Mouse (Mus musculus): ENCODE measurements around the gene Sub1.

Sub1 gene

DNA sequence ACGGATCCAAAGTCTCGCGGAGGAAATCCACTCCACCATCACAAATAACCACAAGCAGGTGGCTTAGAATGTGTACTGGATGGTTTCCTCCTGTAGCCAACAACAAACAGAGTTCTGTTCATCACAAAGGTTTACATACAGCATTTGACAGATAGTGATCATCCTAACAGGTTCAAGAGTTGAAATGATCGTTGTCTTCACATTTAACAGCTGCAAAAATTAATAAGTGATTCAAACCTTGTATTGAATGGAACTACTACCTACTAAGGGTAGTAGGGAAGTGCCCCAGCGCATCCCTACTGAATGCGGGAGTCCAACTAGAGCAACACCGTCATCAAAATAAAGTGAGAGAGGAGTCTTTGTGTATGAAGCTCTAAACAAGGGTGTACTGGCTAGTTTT is at the start of gene Sub1:
Gene Sub1, minus strand, starts transcription at position 101 of the 400 bp plus-strand sequence.
- DNase-seq = no peak

DNA sequence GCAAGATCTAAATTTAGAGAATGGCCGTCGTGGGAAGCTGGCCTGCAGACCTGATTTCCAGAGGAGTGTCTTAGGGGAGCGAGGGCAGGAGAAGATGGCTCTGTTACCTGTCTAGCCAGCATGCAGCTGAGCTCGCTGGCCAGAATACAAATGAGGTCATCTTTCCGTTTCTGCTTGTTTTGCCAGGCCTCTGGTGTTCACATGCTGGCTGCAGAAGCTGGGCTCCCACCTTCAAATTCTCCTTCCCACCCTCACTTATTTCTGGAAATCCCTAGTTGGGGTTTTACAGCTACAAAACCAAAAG is 43.6 kb upstream of the Sub1 start:
- no peak for DNase-seq

DNA sequence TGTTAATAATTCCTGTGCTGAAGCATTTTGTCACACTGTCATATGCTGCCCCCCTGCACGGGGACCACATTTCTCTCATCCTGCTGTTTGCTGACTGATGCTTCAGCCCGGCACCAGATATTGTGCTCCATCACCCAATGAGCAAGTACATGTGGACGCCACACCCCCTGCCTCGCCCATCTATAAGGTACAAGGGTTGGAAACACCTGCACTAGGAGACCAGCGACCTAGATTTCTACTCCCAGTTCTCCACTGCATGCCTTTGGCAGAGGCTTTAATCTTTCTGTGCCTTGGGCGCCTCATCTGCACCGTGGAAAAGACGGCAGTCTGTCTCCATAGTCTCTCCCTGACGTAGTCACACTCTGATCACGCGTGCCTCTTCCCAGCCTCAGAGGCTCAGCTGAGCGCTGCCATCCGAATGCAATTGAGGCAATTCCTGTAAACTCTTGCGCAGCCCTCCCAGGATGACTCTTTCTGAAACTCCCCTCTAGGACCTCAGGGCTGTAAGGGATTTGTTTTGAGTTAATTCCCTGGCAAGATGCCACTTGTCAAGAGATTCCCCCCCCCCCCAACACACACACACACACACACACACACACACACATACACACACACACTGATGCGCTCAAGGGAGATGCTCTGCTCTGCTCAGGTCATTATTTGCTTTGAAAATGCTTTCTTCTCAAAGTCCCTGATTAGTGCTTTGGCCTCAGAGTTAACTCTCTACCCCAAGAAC is 43.1 kb upstream of the Sub1 start:
- no peak for DNase-seq

DNA sequence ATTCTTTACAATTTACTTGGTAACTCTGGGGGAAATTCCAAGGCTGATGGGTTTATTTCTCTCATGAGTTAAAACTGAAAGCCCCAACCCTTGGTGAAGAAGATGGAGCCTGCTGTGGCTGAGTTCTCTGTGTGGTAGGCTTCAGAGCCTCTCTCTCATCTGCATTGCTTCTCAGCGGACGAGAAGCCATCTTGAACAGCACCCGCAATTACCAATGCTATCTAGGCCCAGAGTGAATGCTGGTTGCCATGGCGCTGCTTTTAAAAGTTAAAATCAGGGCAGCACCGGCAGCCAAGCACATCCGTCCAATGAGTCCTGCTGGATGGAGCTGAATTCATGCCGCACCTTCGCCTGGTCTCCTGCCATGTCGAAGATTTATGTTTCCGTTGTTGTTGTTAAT is 42.5 kb upstream of the Sub1 start:
- DNase-seq = no peak

DNA sequence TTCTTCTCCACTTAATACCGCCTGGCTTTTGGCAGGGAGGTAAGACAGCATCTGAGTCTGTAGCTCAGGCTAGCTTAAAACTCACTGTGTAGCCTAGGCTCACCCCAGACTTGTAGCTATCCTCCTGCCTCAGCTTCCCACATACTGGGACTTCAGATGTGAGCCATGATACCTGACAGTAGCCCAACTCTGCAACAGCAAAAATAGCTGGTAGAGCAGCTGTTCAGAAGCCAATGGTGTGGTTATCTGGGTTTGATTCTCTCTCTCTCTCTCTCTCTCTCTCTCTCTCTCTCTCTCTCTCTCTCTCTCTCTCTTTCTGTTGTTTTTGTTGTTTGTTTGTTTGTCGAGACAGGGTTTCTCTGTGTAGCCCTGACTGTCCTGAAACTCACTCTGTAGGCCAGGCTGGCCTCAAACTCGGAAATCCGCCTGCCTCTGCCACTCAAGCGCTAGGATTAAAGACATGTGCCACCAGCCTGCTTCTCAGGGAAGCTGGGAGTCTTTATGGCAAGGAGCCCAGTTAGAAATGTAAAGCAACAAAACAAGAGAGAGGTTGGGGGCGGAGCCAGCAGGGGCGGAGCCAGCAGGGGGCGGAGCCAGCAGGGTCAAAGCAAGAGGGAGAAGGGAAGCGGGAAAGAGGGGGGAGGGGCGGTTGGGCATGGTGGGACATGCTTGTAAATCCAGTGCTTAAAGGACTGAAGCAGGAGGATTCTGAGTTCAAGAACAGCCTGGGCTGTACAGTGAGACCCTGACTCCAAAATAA is 41.3 kb upstream of the Sub1 start:
- no peak for DNase-seq

DNA sequence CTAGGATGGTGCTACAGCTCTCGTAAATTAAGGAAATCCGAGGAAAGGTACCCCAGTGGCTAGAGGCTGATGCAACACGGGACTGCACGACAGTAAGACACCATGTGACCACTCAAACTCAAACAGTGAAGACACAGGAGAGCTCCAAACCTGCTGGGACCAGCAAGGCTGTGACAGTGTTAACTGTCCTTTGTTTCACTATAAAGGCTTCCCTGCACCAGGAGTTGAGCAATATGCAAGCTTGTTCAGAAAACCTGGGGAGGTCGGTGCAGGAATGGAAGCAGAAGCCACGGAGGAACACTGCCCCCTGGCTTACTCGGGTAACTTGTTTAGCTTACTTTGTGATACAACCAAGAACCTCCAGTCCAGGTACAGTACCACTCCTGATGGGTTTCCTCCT is 40.4 kb upstream of the Sub1 start:
- no peak for DNase-seq

DNA sequence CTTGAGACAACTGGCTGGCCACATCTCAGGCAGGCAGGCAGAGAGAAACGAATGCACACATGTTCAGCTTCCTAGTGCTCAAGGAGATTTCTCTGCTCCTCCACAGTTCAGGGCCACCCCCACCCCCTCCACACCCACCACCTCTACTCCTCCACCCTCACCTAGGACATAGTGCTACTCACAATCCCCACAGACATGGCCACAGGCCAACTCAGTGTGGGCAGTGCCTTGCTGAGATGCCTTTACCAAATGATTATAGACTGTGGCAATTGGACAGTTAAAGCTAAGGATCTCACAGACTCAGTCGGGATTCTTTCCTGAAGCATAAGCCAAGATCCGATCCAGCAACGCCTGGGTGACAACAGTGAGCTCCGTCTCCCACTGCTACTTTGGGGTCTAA is 39.9 kb upstream of the Sub1 start:
- DNase-seq = no peak

DNA sequence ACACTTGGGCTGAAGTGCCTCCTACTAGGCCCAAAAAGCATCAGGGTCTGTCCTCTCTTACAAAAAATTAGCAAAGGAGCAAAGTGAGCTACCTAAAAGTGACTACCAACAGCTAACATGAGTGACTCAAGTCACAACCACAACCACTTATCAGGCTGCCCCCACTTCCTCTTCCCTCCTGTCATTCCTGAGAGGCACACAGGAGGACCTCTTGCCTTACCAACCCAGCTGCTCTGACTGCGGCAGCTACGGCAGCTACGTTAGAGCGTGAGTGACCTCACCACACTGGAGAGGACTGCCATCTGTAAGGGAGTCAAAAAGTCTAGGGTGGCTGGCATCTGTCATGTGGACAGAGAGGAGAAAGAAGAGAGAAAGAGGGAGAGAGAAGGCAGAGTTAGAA is 37.5 kb upstream of the Sub1 start:
- DNase-seq = no peak

DNA sequence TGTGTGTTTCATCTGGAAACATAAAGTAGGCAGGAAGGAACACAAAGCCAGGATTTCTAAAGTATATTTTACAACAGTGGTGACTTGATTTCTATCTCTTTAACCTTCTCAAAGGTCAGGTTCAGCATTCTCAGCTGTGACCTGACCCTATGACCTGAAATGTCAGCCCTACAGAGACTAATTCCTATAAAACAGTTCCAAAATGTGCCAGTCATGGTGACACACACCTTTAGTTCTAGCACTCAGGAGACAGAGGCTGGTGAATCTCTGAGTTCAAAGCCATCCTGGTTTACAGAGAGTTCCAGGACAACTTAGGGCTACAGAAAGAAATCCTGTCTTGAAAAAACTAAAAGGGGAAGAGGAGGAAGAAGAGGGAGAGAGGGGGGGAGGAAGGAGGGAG is 36.4 kb upstream of the Sub1 start:
- no peak for DNase-seq

DNA sequence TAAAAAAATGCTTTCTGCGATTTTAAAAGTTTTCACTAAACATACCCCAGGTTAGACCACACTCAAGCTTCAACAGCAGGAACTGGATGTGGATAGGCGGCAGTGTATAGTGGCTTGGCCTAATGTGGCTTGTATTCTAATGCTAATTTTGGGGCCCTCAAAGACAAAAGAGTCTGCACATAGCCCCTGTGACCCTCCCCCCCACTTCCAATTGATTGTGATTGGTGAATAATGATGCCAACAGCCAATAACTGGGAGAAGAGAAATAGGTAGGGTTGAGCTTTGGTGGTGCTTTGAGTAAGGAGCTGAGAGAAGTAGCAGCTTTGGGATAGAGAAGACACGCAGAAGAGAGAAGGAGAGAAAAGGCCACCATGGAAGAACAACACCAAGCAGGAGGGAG is 35.7 kb upstream of the Sub1 start:
- no peak for DNase-seq

DNA sequence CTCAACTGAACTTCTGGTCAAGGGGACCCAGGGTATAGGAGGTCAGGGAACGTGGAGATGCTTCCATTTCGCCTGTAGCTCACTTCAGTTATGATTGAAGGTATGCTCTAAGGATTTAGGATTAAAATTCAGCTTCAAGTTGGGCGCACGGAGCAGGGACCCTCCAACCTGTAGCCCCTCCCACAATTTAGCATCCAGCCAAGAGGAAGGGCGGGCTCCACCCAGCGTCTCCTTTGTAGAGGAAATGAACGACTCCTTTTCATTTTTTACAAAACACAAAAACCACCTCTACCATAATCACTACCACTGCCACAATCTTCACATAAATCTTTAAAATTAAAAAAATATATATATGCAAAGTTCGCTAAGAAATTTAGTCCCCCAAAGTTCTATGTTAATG is 35.1 kb upstream of the Sub1 start:
- no peak for DNase-seq

DNA sequence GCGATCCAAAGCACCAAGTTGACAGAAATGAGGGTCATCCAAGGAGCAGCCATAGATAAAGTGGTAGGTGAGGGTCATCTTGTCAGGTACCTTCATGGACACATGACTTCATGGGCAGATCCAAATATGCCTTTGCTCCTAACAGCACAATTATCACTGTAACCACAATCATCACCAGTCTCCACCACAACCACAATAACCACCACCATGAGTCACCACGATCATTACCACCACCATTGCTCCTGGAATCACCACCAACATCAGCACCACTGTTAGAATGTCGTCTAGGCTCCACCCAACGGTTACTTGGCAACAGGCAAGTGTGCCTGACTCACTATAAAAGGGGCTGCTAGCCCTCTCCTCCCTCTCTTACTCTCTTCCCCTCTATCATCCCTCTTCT is 33.4 kb upstream of the Sub1 start:
- DNase-seq = no peak

DNA sequence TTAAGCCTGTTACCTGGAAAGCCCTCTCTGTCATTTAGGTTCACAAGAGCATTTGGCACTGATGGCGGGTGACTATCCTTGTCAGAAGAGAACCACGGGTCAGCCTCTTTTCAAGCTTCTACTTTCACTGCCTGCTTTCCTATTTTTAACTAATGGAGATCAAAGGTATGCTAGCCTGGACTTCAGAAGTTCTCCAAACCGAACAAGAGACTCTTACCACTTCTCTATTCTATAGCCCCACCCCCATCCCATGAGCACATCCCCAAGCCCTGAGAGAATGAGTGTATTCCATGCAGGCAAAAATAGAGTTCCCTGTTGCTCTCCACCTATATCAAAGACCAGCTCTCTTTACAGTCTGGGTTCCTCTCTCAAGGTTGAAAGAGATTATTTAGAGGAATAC is 31.0 kb upstream of the Sub1 start:
- no peak for DNase-seq

DNA sequence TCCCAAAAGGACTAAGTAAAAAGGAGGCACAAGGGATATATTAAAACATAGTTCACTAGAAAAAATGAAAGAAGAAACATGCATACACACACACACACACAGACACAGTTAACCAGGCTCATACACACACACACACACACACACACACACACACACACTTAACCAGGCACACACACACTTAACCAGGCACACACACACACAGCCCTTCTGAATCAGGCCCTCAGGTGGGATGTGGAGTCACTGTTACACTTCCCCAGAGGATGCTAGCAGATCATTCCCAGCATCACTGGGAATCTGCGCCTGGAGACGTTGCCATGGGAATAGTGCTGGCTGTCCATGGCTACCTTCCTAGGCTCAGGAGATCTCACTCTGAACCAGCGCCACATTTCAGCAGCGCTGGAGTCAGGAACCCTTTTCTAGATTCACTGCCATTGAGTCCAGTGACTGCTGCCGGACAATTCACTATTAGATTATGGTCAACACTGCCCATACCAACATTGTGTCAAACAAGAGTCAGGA is 30.2 kb upstream of the Sub1 start:
- no peak for DNase-seq

DNA sequence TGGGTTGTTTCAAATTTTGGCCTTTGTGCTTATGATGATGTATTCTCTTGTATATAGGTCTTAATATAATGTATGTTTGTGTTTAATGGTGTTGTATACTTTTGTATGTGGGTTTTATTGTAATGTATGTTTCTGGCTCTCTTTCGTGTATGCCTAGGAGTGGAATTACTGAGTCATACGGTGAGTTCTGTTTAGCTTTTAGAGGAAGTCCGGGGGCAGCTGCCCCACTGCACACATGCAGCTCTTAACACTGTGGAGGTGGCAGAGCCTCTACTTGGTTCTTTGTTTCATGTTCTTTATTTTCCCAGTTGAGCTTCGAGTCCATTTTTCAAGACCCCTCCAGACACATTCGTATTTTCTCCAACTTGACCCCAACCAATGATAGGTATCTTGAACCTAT is 29.2 kb upstream of the Sub1 start:
- DNase-seq = no peak

DNA sequence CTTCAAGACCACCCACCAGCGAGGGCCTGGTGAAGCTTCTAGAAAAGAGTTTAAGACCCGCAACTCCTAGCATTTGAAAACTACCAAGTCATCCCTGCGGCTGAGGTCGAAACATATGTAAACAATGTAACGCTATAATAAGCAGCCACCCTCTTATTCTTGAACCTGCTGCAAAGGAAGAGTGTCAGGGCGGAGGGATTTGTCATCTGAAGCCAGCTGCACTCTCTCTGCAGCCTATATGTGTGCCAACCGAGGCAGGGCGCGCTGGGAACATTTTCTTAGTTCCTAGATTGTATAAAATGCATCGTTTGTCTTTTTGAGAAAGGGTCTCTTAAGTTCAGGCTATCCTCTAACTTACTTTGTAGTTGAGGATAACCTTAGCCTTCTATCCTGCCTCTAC is 28.6 kb upstream of the Sub1 start:
- no peak for DNase-seq

DNA sequence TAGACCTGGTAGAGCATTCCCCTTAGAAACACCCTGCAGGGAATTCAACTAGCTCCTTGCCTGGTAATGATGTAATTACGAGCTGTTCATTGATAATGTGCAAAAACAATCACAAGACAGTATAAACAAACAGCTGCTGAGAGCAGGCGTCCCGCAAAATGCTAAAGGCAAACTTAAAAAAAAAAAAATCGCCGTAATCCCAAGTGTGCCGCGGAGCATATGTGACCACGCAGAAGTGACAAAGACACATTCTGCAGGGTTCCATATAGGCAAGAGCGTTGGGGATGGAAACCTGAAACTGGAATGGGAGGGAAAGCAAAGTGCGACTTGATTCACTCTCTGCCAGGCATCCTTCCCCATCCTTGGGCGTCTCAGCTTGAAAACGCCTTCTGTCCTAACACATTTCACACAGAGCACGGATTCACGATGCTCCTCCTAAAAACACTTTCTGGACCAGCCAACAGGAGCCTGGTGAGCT is 28.0 kb upstream of the Sub1 start:
- DNase-seq = no peak

DNA sequence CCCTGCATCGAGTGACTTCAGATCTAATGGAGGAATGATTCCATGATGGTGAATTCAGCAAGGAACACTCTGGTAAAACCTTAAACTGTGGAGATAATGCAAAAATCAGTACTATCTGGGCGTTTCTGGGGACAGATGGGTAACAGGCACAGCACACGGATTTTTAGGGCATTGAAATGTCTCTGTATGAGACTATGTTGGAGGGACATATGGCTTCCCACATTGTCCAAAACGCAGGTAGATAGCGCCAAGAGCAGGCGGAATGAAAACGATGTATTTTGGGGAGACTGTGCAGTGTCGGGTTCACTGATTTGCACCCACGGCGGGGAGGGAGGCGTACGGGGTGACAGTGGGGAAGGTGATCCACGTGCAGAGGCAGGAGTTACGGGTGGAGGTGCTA is 22.7 kb upstream of the Sub1 start:
- DNase-seq = no peak

DNA sequence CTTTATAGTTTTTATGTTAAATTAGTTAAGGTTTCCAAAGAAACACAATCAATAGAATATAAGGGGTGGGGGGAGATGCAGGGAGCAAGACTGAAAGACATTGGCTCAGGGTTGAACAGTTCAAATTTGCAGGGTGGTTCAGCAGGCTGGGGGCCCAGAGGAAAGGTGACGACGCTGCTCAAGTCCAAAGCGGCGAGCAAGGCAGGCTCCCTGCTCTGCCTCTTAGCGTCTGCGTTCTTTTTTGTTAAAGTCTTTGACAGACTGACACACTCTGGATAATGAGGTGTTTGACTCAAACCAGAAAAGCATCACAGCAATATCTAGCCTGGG is 21.6 kb upstream of the Sub1 start:
- DNase-seq = no peak

DNA sequence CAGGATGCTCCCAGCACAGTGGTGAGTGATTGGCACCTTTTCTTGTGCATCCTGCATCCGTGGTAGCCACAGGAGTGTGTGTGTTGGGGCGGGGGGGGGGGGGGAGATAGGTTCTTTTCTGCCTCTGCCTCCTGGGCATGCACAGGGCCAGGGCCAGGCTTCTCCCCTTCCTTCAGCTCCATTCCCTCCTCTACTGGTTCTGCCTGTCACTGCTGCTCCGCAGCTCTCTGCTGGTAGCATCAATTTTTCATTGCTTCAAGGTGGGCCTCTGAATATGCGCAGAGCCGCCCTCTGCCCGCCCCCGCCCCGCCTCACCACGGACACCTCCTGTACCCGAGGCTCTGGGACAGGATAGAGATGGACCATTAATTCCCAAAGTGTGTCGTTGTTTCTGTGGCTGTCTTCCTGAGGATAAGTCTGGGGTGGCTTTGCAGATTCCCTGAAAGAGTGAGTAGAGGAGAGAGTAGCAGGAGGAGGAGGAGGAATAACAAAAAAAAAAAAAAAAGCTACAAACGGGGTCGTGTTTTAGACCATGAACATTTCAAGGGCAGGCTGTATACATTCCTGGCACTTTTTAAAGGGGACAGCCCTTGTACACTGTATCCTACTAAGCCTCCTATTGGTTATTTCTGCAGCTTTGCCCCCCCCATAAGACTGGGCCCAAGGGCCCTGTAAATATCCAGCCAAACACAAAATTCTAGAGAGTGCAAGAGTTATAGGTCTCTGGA is 21.1 kb upstream of the Sub1 start:
- no peak for DNase-seq

DNA sequence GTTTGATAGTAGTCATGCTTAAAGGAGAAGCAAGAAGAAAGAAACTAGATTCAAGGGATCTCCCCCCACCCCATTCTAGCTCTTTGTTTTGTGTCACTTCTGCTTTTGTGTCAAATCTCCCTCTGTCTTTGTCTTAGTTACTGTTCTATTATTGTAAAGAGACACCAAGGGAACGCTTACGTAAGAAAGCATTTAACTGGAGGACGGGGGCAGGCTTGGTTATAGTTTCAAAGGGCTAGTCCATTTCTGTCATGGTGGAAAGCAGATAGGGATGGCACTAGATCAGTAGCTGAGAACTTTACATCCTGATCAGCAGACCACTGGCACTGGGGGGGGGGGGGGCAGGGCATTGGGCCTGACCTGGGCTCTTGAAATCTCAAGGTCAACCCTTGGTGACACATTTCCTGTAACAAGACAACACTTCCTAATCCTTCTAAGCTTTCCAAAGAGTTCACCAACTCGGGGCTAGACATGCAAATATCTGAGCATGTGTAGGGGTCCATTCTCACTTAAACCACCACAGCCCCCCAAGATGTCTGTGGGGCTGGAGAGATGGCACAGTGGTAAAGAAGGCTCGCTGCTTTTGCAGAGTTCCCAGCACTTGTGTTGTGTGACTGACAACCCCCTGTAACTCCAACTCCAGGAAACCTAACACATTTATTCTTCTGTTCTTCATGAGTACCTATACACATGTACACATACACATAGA is 17.6 kb upstream of the Sub1 start:
- DNase-seq = no peak

DNA sequence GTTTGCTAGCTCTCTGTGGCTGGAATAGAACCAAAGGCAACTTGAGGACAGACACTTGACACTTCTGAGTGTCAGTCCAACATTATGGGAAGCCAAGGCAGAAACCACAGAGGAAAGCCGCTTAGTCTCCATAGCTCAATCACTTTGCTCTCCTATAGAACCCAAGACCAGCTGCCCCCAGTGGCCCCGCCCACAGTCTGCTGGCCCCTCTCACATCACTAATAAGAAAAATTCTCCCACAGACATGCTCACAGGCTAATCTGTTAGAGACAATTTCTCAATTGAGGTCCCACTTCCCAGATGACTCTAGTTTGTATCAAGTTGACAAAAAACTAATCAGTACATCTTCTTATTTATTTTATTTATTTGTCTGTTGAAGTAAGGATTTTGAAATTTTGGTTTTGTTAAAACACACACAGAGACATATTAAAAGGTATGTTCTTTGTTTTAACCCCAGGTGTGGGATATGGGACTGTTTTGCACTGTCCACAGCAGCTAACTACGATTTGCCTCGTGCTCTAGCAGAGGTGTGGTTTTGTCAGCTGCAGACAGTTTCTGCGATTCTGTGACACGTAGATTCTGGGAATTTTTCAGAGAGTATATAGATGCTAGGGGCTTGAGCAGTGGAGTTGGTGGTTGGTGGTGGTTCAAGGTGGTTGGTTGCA is 16.9 kb upstream of the Sub1 start:
- DNase-seq = no peak

DNA sequence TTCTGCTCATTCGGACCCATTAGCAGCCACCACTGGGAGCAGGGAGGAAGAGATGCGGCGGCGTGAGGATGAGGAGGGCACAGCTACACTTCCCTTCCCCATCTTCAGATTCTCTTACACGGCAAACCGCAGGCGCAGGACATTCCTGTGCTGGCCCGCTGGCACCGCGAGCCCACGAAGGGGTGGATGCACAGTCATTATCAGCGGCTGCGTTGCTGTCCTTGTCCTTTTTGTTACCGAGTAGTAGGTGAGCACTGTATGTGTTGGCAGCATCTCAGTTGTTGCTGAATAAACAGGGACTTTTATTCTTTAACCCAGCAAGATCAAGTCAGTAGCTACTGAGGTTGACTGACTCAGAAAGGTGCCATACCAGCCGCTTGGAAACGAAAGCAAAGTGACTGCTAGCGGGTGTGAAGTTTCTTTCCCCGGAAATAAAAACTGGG is 13.8 kb upstream of the Sub1 start:
- DNase-seq = no peak
